Mouse (Mus musculus) lung, adult 18-20 months (tissue): ENCODE results near the gene Inpp5k.
A peak's percentile ranks its signal among the peaks of the same experiment; 100 is the strongest.

Experiments
- DNase-seq, 2 experiments: peaks; one replicate each; pipeline ENCODE4 v3.0.0; 2022; ENCODE audit warnings: mixed read lengths in 2 of 2

Inpp5k gene

DNA sequence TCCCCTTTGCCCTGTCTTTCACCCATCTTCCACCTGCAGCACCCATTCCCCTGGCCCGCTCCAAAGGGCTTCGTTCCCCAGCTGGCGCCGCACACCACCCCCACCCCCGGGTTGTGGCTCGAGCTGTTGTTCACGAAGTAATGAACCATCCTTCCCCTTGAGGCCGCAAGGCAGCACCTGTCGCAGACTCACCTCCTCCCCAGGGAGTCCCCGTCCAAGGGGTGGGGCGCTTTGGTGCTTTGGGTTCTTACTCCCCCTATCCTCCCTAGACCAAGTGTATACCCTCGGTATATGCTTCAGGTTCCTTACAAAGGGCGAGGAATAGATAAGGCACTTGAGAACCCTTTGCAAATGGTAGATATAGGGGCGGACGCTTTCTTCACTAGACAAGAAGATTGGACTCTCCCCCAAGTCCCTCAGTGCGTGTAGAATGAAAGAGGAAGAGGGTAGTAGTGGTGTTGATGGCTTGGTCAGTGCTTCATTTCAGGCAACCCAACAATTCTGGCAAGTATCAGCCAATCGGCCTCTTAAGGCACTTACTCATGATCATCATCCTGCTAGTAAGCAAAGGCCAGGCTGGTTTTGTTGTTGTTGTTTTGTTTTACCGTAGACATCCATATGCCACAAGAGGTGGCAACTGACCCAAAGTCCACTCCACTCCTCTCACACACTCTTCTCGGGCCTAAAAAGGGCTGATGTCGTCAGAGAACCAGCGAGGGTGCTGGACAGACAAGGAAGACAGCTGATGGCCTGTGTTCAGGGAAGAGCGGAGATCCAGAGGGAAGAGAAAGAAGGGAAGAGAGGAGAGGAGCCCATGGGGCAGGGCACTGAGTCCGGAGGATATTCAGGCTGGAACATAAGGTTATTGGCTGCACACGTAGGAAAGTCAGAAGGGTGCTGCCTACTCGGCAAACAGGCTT is 23.9 kb downstream of the Inpp5k start:
- peak in 1 of 2 experiments; percentile 44 for DNase-seq

DNA sequence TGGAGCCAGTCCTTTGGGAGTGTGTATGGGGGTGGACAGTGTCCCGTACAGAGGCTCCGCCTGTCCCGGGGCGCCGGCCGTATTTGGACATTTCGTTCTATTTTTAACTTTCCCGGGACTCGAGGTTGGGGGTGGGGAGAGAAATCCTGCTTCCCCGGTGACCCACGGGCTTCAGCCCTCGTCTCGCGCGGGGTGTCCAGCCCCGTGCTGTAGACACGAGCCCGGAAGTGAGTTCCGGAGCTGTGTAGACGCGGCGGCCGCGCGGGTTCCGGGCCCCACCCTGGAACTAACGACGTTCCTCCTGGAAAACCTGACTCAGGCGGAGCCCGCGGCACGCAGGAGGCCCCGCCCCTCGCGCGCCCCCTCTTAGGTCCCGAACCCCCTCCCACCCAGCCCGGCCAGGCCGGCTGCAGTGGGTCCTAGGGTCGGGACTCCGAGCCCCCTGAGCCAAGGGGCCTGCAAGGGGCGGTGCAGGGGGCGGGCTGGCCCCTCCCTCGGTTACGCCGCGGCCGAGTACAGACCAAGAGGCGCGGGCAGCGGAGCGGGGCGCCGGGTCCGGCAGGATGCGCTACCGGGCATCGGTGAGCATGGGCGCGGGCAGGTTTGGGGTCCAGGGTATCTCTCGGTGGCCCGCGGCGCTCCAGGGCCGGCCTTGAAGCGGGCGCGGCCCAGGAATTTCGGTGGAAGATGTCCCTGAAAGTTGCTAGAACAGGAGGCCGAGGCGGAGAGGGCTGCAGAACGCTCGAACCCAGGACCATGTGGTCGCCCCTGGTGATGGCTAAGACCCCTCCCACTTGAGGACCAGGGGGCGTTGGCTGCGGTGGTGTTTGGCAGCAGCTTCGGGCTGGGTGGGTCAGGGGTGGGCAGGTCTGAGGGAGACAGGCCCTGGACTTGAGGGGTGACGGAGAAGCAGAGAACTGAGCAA is 25.1 kb downstream of the Inpp5k start:
- DNase-seq = peak; percentile 89 to 92

DNA sequence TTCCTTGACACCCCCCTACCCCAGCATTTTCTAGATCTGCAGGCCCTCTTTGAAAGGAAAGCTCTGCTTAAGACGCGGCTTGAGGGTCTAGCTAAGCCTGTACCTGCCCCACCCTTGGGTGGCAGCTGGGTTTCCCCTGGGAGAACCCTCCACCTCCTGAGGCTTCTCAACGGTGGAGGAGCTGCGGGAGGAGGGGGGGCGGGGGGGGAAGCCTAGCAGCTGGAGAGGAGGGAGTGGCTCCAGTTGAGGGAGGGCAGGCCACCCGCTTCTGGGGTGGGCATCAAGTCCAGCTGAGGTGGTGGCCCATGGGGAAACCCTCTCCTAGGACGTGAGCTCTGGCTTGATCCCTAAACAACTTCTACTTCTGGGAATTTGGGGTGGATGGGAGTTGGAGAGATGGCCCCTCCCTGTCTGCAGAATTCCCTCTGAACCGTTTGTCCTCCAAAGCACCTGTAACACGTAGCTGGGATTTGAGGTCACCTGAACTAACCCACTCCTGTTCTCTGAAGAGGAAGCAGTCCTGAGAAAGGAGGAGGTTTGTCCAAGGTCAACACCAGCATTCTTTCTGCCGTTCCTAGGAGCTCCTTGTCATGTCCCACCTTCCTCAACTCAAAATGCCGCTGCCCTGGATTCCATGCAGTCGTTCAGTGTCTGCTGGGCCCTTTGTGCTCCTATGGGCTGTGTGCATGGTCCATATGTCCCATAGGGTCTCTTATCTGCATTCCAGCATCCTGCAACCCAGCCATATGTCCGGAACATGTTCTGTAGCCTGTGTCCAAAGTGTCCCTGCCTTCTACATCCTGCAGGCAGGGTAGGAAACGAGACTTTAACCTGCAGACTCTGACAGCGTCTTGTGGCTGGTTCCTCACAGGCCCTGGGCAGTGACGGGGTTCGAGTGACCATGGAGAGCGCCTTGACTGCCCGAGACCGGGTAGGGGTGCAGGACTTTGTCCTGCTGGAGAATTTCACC is 26.1 kb downstream of the Inpp5k start:
- DNase-seq = peak; percentile 59 to 69

DNA sequence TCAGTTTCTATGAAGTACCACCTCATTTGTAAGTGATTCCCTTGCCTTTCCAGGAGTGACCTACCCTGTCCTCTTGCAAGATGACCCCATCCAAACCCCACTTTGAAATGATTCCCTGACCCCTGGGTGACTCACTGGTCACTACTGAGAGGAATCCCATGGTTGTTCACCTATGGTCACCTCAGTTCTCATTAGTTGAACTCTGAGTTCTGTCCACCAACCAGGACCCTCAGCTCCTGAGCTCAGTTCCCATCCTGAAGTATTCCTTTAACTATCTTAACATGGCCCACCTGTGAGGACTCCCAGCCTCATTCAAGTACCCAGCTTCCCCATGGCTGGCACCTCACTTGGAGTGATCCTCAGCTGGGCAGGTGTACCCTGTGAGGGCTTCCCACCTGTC is 27.1 kb downstream of the Inpp5k start:
- DNase-seq = no peak

GRCm38 (mm10) chr11:75658311-75658710 is 27.5 kb downstream of the Inpp5k start:
- DNase-seq = no peak

DNA sequence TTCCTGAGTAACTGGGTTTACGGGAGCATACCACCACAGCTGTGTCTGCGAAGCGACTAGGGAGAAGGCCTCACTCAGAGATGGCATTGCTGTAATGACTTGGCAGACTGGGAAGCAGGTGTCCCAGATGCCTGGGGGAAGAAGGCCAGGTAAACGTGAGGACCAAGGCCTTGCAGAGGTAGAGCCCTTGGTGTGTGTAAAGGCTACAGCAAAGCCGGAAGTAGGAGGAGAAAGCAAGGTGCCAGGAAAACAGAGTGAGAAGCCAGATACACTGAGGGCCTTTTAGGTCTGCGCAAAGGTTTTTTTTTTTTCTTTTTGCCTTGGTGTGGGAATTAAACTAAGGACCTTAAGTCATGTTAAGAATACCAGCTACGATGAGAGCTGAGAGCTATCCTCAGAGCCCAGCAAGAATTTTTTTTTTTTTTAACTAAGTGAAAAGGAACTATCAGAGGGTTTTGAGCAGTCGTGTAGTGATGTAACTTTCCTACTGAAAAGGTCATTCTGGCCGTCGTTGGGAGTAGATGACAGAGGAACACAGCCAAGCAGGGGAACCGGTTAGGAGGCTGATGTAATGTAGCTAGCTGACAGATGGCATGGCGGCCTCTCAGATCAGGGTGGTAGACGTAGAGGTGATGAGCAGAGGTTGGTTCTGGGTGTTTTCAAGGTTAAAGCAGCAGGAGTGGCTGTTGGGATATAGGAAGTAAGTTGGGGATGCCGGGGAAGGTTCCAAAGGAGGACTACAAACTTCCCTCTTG is 28.4 kb downstream of the Inpp5k start:
- peak in 1 of 2 experiments; percentile 17 for DNase-seq

- no peak for DNase-seq
Measured at GRCm38 (mm10) chr11:75660081-75660590, 29.3 kb downstream of the Inpp5k start.

DNA sequence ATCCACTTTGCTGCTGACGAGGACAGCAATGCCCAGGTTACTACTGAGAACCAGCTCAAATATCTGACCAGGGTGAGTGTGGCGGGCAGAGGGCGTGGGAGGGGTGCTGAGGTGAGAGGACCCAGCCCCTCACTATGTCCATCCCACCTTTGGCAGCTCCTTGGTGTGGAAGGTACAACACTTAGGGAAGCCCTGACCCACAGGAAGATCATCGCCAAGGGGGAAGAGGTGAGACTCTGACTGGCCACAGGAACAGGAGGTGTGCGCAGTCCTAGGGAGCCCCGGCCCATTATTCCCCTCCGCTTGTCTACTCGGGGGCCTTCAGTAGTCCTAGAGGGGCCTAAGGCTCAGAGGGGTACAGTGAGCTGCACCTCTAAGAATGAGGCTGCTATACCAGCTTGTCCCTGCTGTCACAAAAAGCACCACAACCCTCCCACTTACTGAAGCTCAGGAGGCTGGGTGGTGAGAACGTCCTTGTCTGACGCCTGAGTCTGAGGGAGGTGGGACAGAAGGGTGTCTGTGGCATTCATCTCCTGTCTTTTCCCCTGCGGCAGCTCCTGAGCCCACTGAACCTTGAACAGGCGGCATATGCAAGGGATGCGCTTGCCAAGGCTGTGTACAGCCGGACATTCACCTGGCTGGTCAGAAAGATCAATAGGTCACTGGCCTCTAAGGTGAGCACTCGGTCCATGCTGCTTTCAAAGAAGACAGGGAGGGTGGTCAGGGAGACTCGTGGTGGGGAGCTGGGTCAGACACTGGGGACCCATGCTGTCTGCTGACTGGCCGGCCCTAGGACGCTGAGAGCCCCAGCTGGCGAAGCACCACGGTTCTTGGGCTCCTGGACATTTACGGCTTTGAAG is 30.4 kb downstream of the Inpp5k start:
- DNase-seq = no peak

DNA sequence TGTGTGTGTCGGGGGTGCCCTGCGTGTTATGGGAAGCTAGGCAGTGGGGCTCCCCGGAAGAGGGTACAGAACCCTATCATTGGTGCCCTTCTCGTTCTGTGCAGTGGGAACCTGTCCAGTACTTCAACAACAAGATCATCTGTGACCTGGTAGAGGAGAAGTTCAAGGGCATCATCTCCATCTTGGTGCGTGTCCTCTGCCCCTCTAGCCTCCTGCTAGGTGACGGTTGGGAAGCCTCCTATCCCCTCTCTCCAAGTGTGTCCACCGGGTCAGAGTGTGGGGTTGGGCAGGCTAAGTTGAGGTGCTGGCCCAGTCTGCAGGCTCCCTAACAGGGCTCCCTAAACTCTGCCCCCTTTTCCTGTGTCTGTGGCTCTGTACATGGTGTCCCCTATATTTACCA is 31.3 kb downstream of the Inpp5k start:
- DNase-seq = no peak

- no peak for DNase-seq
Measured at GRCm38 (mm10) chr11:75666296-75666695, 35.5 kb downstream of the Inpp5k start.

DNA sequence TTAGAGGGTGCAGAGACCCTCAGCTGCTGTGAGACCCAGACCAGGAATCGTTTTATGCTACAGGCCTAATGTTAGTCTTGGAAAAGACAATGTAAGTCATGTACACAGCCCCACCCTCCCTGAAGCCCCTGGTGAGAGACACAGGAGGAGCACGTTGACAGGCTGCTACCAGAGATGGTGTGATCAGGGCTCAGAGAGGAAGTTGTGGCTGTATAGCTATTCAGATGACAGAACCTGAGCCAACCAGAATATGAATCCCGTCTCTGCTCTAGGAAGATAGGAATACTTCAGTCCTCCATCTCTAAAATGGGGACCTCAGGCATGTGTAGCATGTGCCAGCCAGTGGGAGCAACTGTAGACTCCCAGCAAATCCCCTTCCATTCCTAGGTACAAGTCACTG is 37.8 kb downstream of the Inpp5k start:
- DNase-seq = no peak

GRCm38 (mm10) chr11:75669176-75669852 is 38.5 kb downstream of the Inpp5k start:
- DNase-seq = no peak

DNA sequence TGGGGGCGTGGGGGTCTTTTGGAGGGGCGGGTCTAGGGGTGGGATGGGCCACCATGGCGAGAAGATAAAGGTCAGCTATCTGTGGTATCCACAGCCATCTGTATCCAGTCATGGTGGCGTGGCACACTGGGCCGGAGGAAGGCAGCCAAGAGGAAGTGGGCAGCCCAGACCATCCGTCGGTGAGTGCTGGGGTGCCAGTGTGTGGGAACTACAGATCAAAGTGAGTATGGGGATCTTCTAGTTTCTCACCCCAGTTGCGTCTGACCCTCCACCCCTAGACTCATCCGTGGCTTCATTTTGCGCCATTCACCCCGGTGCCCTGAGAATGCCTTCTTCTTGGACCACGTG is 39.0 kb downstream of the Inpp5k start:
- DNase-seq = no peak

GRCm38 (mm10) chr11:75671426-75672180 is 40.8 kb downstream of the Inpp5k start:
- no peak for DNase-seq

DNA sequence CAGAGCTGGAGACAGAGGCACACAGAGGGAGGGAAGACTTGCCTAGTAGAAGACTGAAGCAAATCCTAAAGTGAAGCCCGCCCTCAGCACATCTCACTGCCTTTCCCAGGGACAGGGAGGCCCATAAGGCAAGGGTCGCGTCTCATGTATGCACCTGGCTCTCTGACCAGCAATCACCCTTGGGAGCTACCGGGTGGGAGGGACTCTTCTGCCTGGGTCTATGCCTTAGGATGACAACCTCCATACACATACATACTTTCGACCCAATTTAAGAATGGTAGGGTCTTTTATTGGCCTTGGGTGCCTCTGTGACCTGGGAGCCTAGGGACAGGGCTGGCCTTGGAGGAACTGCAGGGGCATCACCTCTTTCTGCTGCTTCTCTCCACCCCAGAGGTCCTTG is 42.6 kb downstream of the Inpp5k start:
- no peak for DNase-seq

GRCm38 (mm10) chr11:75674875-75675274 is 44.1 kb downstream of the Inpp5k start:
- DNase-seq = no peak

- no peak for DNase-seq
Measured at GRCm38 (mm10) chr11:75677881-75678746, 47.3 kb downstream of the Inpp5k start.
